Comparison of ENCODE assay signal across 25 mouse cellular contexts in the genomic region with DNA sequence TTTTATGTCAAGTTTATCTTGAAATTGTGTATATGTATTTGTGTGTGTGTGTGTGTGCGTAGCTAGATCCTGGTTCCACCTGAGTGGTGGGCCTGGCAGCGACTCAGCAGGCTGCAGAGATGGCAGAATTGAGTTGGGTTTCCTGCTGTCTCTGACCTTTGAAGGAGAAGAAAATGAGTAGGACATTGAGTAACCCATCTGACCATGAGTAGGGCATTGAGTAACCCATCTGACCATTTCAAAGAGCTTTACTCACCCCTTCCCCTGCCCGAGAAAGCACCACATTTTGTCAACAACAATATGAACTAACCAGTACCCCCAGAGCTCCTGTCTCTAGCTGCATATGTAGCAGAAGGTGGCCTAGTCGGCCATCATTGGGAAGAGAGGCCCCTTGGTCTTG.
DNase-seq lines count a peak whose midpoint lies in the region; ATAC-seq and TF ChIP-seq lines count a peak whose summit lies in the region.
"Had no signal": no experiment of that assay in that cellular context is flagged by ENCODE, and none has a peak within 500 bp of the region (broad histone marks: within the 10 kb centered on the region; RNA-seq: fewer than 3 reads in every experiment).

No protein-coding gene starts in this region.

- no peak overlapping the region for H3K9ac ChIP-seq in lung, postnatal 0 days (replicated peaks; ENCODE audit: low read depth)
- no peak overlapping the region for H3K9ac ChIP-seq in intestine, postnatal 0 days (ENCODE audit: low read depth, low read length)
- H3K9ac ChIP-seq: embryonic facial prominence, embryonic 13.5 days; hindbrain, embryonic 12.5 days; limb, embryonic 12.5 days; liver, embryonic 13.5 days had no signal

- no peaks in the 10 kb centered on the region for H3K9me3 ChIP-seq in lung, postnatal 0 days (ENCODE audit: low read length)
- H3K9me3 ChIP-seq in intestine, postnatal 0 days (ENCODE audit: control insufficient read depth) = no peaks in the 10 kb centered on the region
- H3K9me3 ChIP-seq in limb, embryonic 10.5 days (replicated peaks) = no peaks in the 10 kb centered on the region
- H3K9me3 ChIP-seq: embryonic facial prominence, embryonic 13.5 days; hindbrain, embryonic 12.5 days; limb, embryonic 12.5 days; liver, embryonic 13.5 days; midbrain, embryonic 10.5 days had no signal

- no peak for TF ChIP-seq CTCF in lung, postnatal 0 days (IDR thresholded peaks at IDR 0.05)
- TF ChIP-seq CTCF in lung, adult 2 months (IDR thresholded peaks at IDR 0.05; ENCODE audit: insufficient read depth, low read length) = no peak
- TF ChIP-seq CTCF in intestine, postnatal 0 days (IDR thresholded peaks at IDR 0.05; ENCODE audit: low read depth) = no peak

- no peak overlapping the region for H3K4me3 ChIP-seq in lung, postnatal 0 days (ENCODE audit: low read depth, low read length)
- no peak overlapping the region for H3K4me3 ChIP-seq in lung, adult 2 months (replicated peaks; ENCODE audit: extremely low read depth, low read depth, low read length)
- H3K4me3 ChIP-seq in intestine, postnatal 0 days (ENCODE audit: low read depth, low read length) = no peak overlapping the region
- no peak overlapping the region for H3K4me3 ChIP-seq in limb, embryonic 10.5 days
- H3K4me3 ChIP-seq: embryonic facial prominence, embryonic 13.5 days; erythroblast, embryonic 14.5 days; hindbrain, embryonic 12.5 days; limb, embryonic 12.5 days; liver, embryonic 13.5 days; midbrain, embryonic 10.5 days had no signal

- no peaks in the 10 kb centered on the region for H3K27me3 ChIP-seq in lung, postnatal 0 days (replicated peaks; ENCODE audit: insufficient read depth, low read length)
- H3K27me3 ChIP-seq in intestine, postnatal 0 days (replicated peaks; ENCODE audit: control insufficient read depth, insufficient read depth, low read length) = no peaks in the 10 kb centered on the region
- H3K27me3 ChIP-seq in limb, embryonic 10.5 days (ENCODE audit: low read depth, poor library complexity, severe bottlenecking) = no peaks in the 10 kb centered on the region
- H3K27me3 ChIP-seq: embryonic facial prominence, embryonic 13.5 days; hindbrain, embryonic 12.5 days; limb, embryonic 12.5 days; liver, embryonic 13.5 days had no signal

- no peak overlapping the region for H3K4me2 ChIP-seq in lung, postnatal 0 days (replicated peaks; ENCODE audit: low read depth, low read length)
- H3K4me2 ChIP-seq in intestine, postnatal 0 days (replicated peaks; ENCODE audit: low read depth) = no peak overlapping the region
- H3K4me2 ChIP-seq: embryonic facial prominence, embryonic 13.5 days; heart, embryonic 11.5 days; hindbrain, embryonic 12.5 days; limb, embryonic 12.5 days; liver, embryonic 13.5 days had no signal

- 74% methylated on average over 4 of the region's 4 CpGs for WGBS in lung, postnatal 0 days
- 78% methylated on average over 4 of the region's 4 CpGs for WGBS in lung, adult 2 months
- 80% methylated on average over 4 of the region's 4 CpGs for WGBS in intestine, postnatal 0 days
- WGBS in limb, embryonic 10.5 days = 91% methylated on average over 4 of the region's 4 CpGs

- H3K4me1 ChIP-seq in lung, postnatal 0 days (ENCODE audit: insufficient read depth, low read depth, low read length) = no peaks in the 10 kb centered on the region
- 0 out of 2 replicates have a peak, but pooled peaks cover 2% of the 10 kb centered on the region for H3K4me1 ChIP-seq in lung, adult 2 months (ENCODE audit: control insufficient read depth, insufficient read depth, low read length)
- no peaks in the 10 kb centered on the region for H3K4me1 ChIP-seq in intestine, postnatal 0 days (replicated peaks; ENCODE audit: control insufficient read depth, insufficient read depth, low read length)
- no peaks in the 10 kb centered on the region for H3K4me1 ChIP-seq in limb, embryonic 10.5 days
- H3K4me1 ChIP-seq: embryonic facial prominence, embryonic 13.5 days; hindbrain, embryonic 12.5 days; limb, embryonic 12.5 days; midbrain, embryonic 10.5 days had no signal

- TF ChIP-seq POLR2A in lung, adult 2 months (IDR thresholded peaks at IDR 0.05; ENCODE audit: borderline replicate concordance, extremely low read depth, low read depth, low read length) = no peak

- peak; percentile 25 for ATAC-seq in lung, postnatal 0 days
- ATAC-seq in granulocyte monocyte progenitor cell, adult 5-6 weeks (replicated peaks; ENCODE audit: poor library complexity, severe bottlenecking) = peak; percentile 42
- ATAC-seq in neutrophil, adult 5-6 weeks (ENCODE audit: extremely low read depth, insufficient number of reproducible peaks, low FRiP score, poor library complexity, severe bottlenecking) = peak; percentile 68
- no peak for ATAC-seq in intestine, postnatal 0 days
- ATAC-seq: CD4-positive, CD25-positive, alpha-beta regulatory T cell, adult 4 months; forebrain, embryonic 16.5 days had no signal

- H3K36me3 ChIP-seq in lung, postnatal 0 days (ENCODE audit: insufficient read depth, low read length) = no peaks in the 10 kb centered on the region
- no peaks in the 10 kb centered on the region for H3K36me3 ChIP-seq in intestine, postnatal 0 days (ENCODE audit: control insufficient read depth, insufficient read depth)
- no peaks in the 10 kb centered on the region for H3K36me3 ChIP-seq in limb, embryonic 10.5 days
- H3K36me3 ChIP-seq: embryonic facial prominence, embryonic 13.5 days; hindbrain, embryonic 12.5 days; limb, embryonic 12.5 days; liver, embryonic 13.5 days; midbrain, embryonic 10.5 days had no signal

- DNase-seq in adrenal gland, postnatal 10 days = peak; percentile 2
- no peak for DNase-seq in adrenal gland, postnatal 4 days (ENCODE audit: low spot score in 2 of 2)
- DNase-seq in lung, postnatal 0 days (ENCODE audit: low spot score) = peak; percentile 25
- DNase-seq in lung, adult 2 months = no peak
- DNase-seq in limb, embryonic 10.5 days (ENCODE audit: low spot score) = no peak
- DNase-seq: cerebellum, adult 11 months; cerebellum, adult 9-10 months; cerebellum, postnatal 36 days; gastrocnemius, postnatal 14 days; kidney, adult 11 months; liver, embryonic 13.5 days; retina, postnatal 1 day; right cerebral cortex, postnatal 14 days; thymus, postnatal 4 days had no signal

- no peak for TF ChIP-seq EP300 in lung, postnatal 0 days (IDR thresholded peaks at IDR 0.05)

- no peak overlapping the region for H3K27ac ChIP-seq in lung, postnatal 0 days (ENCODE audit: low read length)
- no peak overlapping the region for H3K27ac ChIP-seq in intestine, postnatal 0 days (ENCODE audit: low read depth, low read length)
- no peak overlapping the region for H3K27ac ChIP-seq in limb, embryonic 10.5 days
- H3K27ac ChIP-seq: embryonic facial prominence, embryonic 13.5 days; hindbrain, embryonic 12.5 days; limb, embryonic 12.5 days; liver, embryonic 13.5 days; midbrain, embryonic 10.5 days had no signal

Comparison
In these comparisons a context has a peak if more than half of its experiments do, and no peak if none do; other contexts are left out.
1. DNase-seq: peak in adrenal gland, postnatal 10 days (single experiment) and lung, postnatal 0 days (single experiment); none in adrenal gland, postnatal 4 days (0 of 2), lung, adult 2 months (single experiment) and limb, embryonic 10.5 days (single experiment).